Comparison of ENCODE assay signal across 28 mouse cellular contexts in the genomic region with DNA sequence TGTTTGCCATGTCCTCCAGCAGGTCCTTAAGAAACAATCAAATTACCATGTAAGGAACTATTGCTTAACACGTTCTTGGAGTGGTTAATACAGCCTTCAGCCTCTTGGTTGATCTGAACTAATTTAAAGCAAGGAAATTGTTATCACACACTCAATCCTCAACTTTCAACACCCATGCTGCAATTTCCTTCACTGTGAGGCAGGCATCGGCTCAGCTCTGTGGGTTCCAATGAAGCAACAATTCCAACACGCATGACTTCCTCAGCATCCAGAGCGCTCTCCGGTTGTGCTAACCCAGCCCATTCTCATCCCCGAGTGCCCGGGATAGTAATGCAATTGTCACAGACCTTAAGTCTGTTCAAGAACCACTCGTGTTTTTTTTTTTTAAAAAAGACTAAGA.
DNase-seq lines count a peak whose midpoint lies in the region; ATAC-seq lines count a peak whose summit lies in the region.
"Had no signal": no experiment of that assay in that cellular context is flagged by ENCODE, and none has a peak within 500 bp of the region (broad histone marks: within the 10 kb centered on the region; RNA-seq: fewer than 3 reads in every experiment).

No protein-coding gene starts in this region.

- no peak overlapping the region for H3K4me2 ChIP-seq in liver, embryonic 16.5 days (ENCODE audit: low read depth, low read length)
- H3K4me2 ChIP-seq in liver, embryonic 12.5 days = no peak overlapping the region
- H3K4me2 ChIP-seq in midbrain, embryonic 11.5 days = no peak overlapping the region
- H3K4me2 ChIP-seq in midbrain, embryonic 13.5 days (replicated peaks) = no peak overlapping the region
- H3K4me2 ChIP-seq: kidney, embryonic 15.5 days; limb, embryonic 13.5 days; liver, embryonic 13.5 days; lung, embryonic 15.5 days; neural tube, embryonic 15.5 days had no signal

- no peaks in the 10 kb centered on the region for H3K9me3 ChIP-seq in liver, embryonic 16.5 days (replicated peaks; ENCODE audit: control insufficient read depth, low read length)
- no peaks in the 10 kb centered on the region for H3K9me3 ChIP-seq in liver, embryonic 12.5 days (replicated peaks)
- no peaks in the 10 kb centered on the region for H3K9me3 ChIP-seq in midbrain, embryonic 11.5 days (ENCODE audit: control insufficient read depth, low read length)
- H3K9me3 ChIP-seq in midbrain, embryonic 13.5 days = no peaks in the 10 kb centered on the region
- H3K9me3 ChIP-seq: kidney, embryonic 15.5 days; limb, embryonic 13.5 days; liver, embryonic 13.5 days; lung, embryonic 15.5 days; megakaryocyte, embryonic 14.5 days; neural tube, embryonic 15.5 days had no signal

- no peak overlapping the region for H3K9ac ChIP-seq in liver, embryonic 16.5 days (ENCODE audit: low read depth, low read length)
- H3K9ac ChIP-seq in liver, embryonic 12.5 days = no peak overlapping the region
- H3K9ac ChIP-seq in midbrain, embryonic 11.5 days (ENCODE audit: low read length) = no peak overlapping the region
- H3K9ac ChIP-seq in midbrain, embryonic 13.5 days (replicated peaks) = no peak overlapping the region
- H3K9ac ChIP-seq: kidney, embryonic 15.5 days; limb, embryonic 13.5 days; liver, embryonic 13.5 days; lung, embryonic 15.5 days; neural tube, embryonic 15.5 days had no signal

- H3K4me3 ChIP-seq in liver, embryonic 16.5 days (ENCODE audit: low read depth, low read length) = no peak overlapping the region
- no peak overlapping the region for H3K4me3 ChIP-seq in liver, embryonic 12.5 days
- no peak overlapping the region for H3K4me3 ChIP-seq in midbrain, embryonic 11.5 days (ENCODE audit: low read depth, low read length)
- no peak overlapping the region for H3K4me3 ChIP-seq in midbrain, embryonic 13.5 days (replicated peaks)
- H3K4me3 ChIP-seq: kidney, embryonic 15.5 days; layer of hippocampus, adult 2 months; limb, embryonic 13.5 days; liver, embryonic 13.5 days; lung, embryonic 15.5 days; megakaryocyte, embryonic 14.5 days; neural tube, embryonic 15.5 days had no signal

- no peaks in the 10 kb centered on the region; the same call in 1 of the 2 replicates for H3K27me3 ChIP-seq in liver, embryonic 16.5 days (ENCODE audit: control insufficient read depth, insufficient read depth, low read depth, low read length)
- H3K27me3 ChIP-seq in liver, embryonic 12.5 days (replicated peaks) = peaks cover 5% of the 10 kb centered on the region; the same call in 1 of the 2 replicates
- H3K27me3 ChIP-seq in midbrain, embryonic 11.5 days (ENCODE audit: control insufficient read depth, insufficient read depth, low read length) = no peaks in the 10 kb centered on the region
- H3K27me3 ChIP-seq in midbrain, embryonic 13.5 days = no peaks in the 10 kb centered on the region
- H3K27me3 ChIP-seq: kidney, embryonic 15.5 days; limb, embryonic 13.5 days; lung, embryonic 15.5 days; neural tube, embryonic 15.5 days had no signal

- H3K36me3 ChIP-seq in liver, embryonic 16.5 days (ENCODE audit: control insufficient read depth, insufficient read depth) = no peaks in the 10 kb centered on the region
- no peaks in the 10 kb centered on the region for H3K36me3 ChIP-seq in liver, embryonic 12.5 days
- no peaks in the 10 kb centered on the region for H3K36me3 ChIP-seq in midbrain, embryonic 11.5 days (ENCODE audit: control insufficient read depth, insufficient read depth, low read length)
- no peaks in the 10 kb centered on the region for H3K36me3 ChIP-seq in midbrain, embryonic 13.5 days
- H3K36me3 ChIP-seq: kidney, embryonic 15.5 days; limb, embryonic 13.5 days; liver, embryonic 13.5 days; lung, embryonic 15.5 days; neural tube, embryonic 15.5 days had no signal

- WGBS in liver, embryonic 16.5 days (ENCODE audit: insufficient replicate concordance) = 47% methylated on average over 8 of the region's 8 CpGs
- WGBS in liver, embryonic 12.5 days (ENCODE audit: insufficient replicate concordance) = 60% methylated on average over 8 of the region's 8 CpGs
- WGBS in midbrain, embryonic 11.5 days = 70% methylated on average over 8 of the region's 8 CpGs
- WGBS in midbrain, embryonic 13.5 days = 63% methylated on average over 8 of the region's 8 CpGs

- no peaks in the 10 kb centered on the region for H3K4me1 ChIP-seq in liver, embryonic 16.5 days (ENCODE audit: control insufficient read depth, low read depth, low read length)
- no peaks in the 10 kb centered on the region for H3K4me1 ChIP-seq in liver, embryonic 12.5 days
- H3K4me1 ChIP-seq in midbrain, embryonic 11.5 days (ENCODE audit: control insufficient read depth, insufficient read depth, low read length) = no peaks in the 10 kb centered on the region
- H3K4me1 ChIP-seq in midbrain, embryonic 13.5 days (replicated peaks) = no peaks in the 10 kb centered on the region
- H3K4me1 ChIP-seq: liver, embryonic 13.5 days had no signal

- ATAC-seq in liver, embryonic 16.5 days (ENCODE audit: low read depth) = peak; percentile 51; the same call in 1 of the 2 replicates
- ATAC-seq in liver, embryonic 12.5 days = no peak
- no peak for ATAC-seq in midbrain, embryonic 11.5 days (ENCODE audit: low FRiP score)
- no peak for ATAC-seq in midbrain, embryonic 13.5 days
- ATAC-seq in hematopoietic stem cell, adult 5-6 weeks (replicated peaks in 1 of 2; ENCODE audit: insufficient read depth in 1 of 2, low FRiP score in 2 of 2, low TSS enrichment in 1 of 2, low read depth in 1 of 2, poor library complexity in 2 of 2, severe bottlenecking in 2 of 2) = peak; percentile 76; a peak in 3 of 4 replicates
- no peak for ATAC-seq in monocyte, adult 5-6 weeks (replicated peaks; ENCODE audit: insufficient number of reproducible peaks, low FRiP score, low TSS enrichment, poor library complexity, severe bottlenecking)
- ATAC-seq: activated CD4-positive, CD25-positive, alpha-beta regulatory T cell, adult 4 months; CD4-positive, CD25-positive, alpha-beta regulatory T cell, adult 4 months; forebrain, embryonic 14.5 days; hindbrain, embryonic 16.5 days had no signal

- peak; percentile 72 for DNase-seq in midbrain, embryonic 11.5 days (ENCODE audit: low spot score, missing footprints)
- no peak for DNase-seq in MN1 (ENCODE audit: low spot score)
- DNase-seq: cerebellum, adult 2 months; cerebellum, postnatal 14 days; gastrocnemius, postnatal 14 days; heart, postnatal 14 days; kidney, adult 18-20 months; liver, embryonic 13.5 days; midbrain, embryonic 14.5 days; right cerebral cortex, postnatal 4 days; thymus, adult 18-20 months; thymus, postnatal 25 days had no signal

- H3K27ac ChIP-seq in liver, embryonic 16.5 days (ENCODE audit: low read length) = no peak overlapping the region
- H3K27ac ChIP-seq in liver, embryonic 12.5 days = no peak overlapping the region
- no peak overlapping the region for H3K27ac ChIP-seq in midbrain, embryonic 11.5 days (ENCODE audit: low read depth, low read length)
- H3K27ac ChIP-seq in midbrain, embryonic 13.5 days = no peak overlapping the region
- H3K27ac ChIP-seq: kidney, embryonic 15.5 days; layer of hippocampus, adult 2 months; limb, embryonic 13.5 days; liver, embryonic 13.5 days; lung, embryonic 15.5 days; neural tube, embryonic 15.5 days; stomach, postnatal 0 days had no signal

Comparison
In these comparisons a context has a peak if more than half of its experiments do, and no peak if none do; other contexts are left out.
1. ATAC-seq: peak in liver, embryonic 16.5 days (single experiment) and hematopoietic stem cell, adult 5-6 weeks (2 of 2); none in liver, embryonic 12.5 days (single experiment), midbrain, embryonic 11.5 days (single experiment), midbrain, embryonic 13.5 days (single experiment) and monocyte, adult 5-6 weeks (single experiment).